Mouse (Mus musculus): Measurements from ENCODE around the gene Cldn2. TPM values are rescaled to one million over a fixed set of nuclear protein-coding genes. Genes with fewer than 3 reads are reported as not detected.

The Cldn2 gene
- polyA plus RNA-seq, 1 experiment from 2014 or later = 0.18 TPM

DNA sequence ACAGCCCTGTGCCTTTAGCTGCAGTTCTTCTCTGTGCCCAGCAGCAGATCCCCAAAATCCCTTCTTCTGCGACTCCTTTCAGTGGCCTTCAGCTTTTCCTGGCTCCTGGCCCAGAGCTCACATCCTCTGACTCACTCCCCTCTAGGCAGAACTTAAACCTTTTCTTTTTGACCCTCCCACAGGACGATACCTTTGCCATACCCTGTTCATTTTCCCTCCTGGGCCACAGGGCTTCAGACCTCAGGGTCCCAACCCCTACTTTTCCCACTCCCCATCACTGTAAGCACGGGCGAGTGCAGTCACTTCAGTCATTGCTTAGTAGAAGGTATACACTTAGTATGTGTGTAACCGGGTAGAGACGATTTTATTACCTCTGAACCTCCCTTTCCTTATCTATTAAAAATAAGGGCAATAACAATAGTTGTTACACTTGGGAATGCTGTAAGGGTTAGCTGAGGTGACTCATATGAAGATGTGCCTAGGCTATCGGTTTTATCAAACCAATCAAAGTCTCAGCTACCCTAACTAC is 25.5 kb upstream of the Cldn2 start:
- ATAC-seq (ENCODE audit: low FRiP score, low TSS enrichment) = no peak
- no peaks in the 10 kb centered on the region for H3K36me3 ChIP-seq (ENCODE audit: control insufficient read depth, insufficient read depth, low read length)
- no peak for TF ChIP-seq CTCF (IDR thresholded peaks at IDR 0.05; ENCODE audit: low read depth)
- TF ChIP-seq EP300 (optimal IDR thresholded peaks at IDR 0.05) = no peak
- no peak overlapping the region for H3K4me3 ChIP-seq (ENCODE audit: low read depth, low read length)
- no peak overlapping the region for H3K4me2 ChIP-seq (replicated peaks; ENCODE audit: low read depth)
- no peak overlapping the region for H3K27ac ChIP-seq (replicated peaks)
- no peaks in the 10 kb centered on the region for H3K27me3 ChIP-seq (ENCODE audit: control insufficient read depth, insufficient read depth, low read length)
- H3K9me3 ChIP-seq (ENCODE audit: control insufficient read depth, low read length) = no peaks in the 10 kb centered on the region
- WGBS = 62% methylated on average over 7 of the region's 7 CpGs
- no peak for DNase-seq (ENCODE audit: low spot score)
- no peaks in the 10 kb centered on the region for H3K4me1 ChIP-seq (replicated peaks; ENCODE audit: control insufficient read depth, insufficient read depth)
- H3K9ac ChIP-seq (ENCODE audit: low read length) = no peak overlapping the region

DNA sequence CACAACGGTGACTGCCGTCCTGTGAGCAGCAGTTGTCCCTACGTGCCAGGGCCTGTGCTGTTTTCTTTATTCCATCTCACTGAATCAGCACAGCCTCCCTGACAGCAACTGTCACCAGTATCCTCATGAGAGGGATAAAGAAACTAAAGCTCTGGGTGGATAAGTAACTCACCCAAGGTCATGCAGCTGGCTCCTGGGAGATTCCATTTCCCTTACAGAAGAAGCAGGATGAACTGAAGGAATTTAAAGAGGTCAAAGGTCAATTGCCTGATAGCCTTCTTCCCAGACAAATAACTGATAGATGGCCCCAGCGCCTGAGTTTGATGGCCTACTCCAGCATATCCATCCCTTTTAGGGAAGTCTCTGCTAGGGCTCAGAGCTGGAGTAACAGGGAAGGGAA is 23.3 kb upstream of the Cldn2 start:
- Histone ChIP-seq H3K27ac (replicated peaks) (no peak overlapping the region), H3K27me3 (ENCODE audit: control insufficient read depth, insufficient read depth, low read length) (no peaks in the 10 kb centered on the region), H3K9me3 (ENCODE audit: control insufficient read depth, low read length) (no peaks in the 10 kb centered on the region), H3K36me3 (ENCODE audit: control insufficient read depth, insufficient read depth, low read length) (no peaks in the 10 kb centered on the region), H3K4me2 (replicated peaks; ENCODE audit: low read depth) (no peak overlapping the region), H3K4me3 (ENCODE audit: low read depth, low read length) (no peak overlapping the region), H3K9ac (ENCODE audit: low read length) (no peak overlapping the region), H3K4me1 (replicated peaks; ENCODE audit: control insufficient read depth, insufficient read depth) (no peaks in the 10 kb centered on the region)
- DNase-seq (ENCODE audit: low spot score) (no peak), ATAC-seq (ENCODE audit: low FRiP score, low TSS enrichment) (no peak)
- WGBS = 60% methylated on average over 4 of the region's 4 CpGs
- TF ChIP-seq CTCF (IDR thresholded peaks at IDR 0.05; ENCODE audit: low read depth) (no peak), EP300 (optimal IDR thresholded peaks at IDR 0.05) (no peak)

DNA sequence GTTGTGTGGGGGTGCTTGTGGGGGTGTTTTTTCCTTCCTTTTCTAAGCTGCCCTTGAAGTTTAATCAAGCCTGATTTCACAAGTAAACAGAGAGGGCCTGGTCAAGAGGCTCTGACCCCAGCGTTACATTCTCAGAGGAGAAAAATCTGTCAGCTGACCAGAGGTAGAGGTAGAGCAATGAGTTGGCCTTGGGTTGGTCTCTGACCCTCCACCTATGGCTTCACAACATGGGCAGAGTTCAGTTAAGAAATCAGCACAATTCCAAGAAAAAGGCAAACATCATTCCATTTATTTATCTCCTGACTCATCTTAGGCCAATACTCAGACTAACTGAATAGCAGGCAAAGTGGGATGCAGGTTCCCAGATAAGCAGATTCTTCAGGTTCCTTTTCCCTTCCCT is 21.7 kb upstream of the Cldn2 start:
- 82% methylated on average over 1 of the region's 1 CpGs for WGBS
- no peaks in the 10 kb centered on the region for H3K36me3 ChIP-seq (ENCODE audit: control insufficient read depth, insufficient read depth, low read length)
- H3K9me3 ChIP-seq (ENCODE audit: control insufficient read depth, low read length) = no peaks in the 10 kb centered on the region
- H3K27ac ChIP-seq (replicated peaks) = no peak overlapping the region
- no peak for ATAC-seq (ENCODE audit: low FRiP score, low TSS enrichment)
- no peak overlapping the region for H3K9ac ChIP-seq (ENCODE audit: low read length)
- no peak overlapping the region for H3K4me3 ChIP-seq (ENCODE audit: low read depth, low read length)
- H3K4me1 ChIP-seq (replicated peaks; ENCODE audit: control insufficient read depth, insufficient read depth) = no peaks in the 10 kb centered on the region
- H3K27me3 ChIP-seq (ENCODE audit: control insufficient read depth, insufficient read depth, low read length) = no peaks in the 10 kb centered on the region
- DNase-seq (ENCODE audit: low spot score) = no peak
- H3K4me2 ChIP-seq (replicated peaks; ENCODE audit: low read depth) = no peak overlapping the region
- TF ChIP-seq CTCF (IDR thresholded peaks at IDR 0.05; ENCODE audit: low read depth) (no peak), EP300 (optimal IDR thresholded peaks at IDR 0.05) (no peak)

DNA sequence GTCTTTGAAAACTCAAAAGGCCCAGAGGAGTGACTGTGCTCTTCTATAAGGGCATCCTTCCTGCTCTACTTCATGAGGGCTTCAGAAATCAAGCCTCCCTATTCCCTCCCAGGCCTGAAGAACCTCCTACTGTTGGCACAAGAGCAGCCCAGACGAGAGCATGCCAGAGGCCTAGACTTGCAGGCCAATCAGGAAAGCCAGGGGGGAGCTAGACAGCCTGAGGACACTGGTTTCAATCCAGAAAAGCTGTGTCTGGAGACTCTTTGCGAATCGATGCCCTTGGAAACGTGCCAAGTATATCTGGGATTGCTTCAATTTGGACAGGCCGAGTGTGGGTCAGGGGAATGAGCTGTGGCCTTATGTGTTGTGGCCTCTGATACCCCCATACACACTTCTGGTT is 21.2 kb upstream of the Cldn2 start:
- ATAC-seq (ENCODE audit: low FRiP score, low TSS enrichment) (no peak), DNase-seq (ENCODE audit: low spot score) (no peak)
- 58% methylated on average over 5 of the region's 5 CpGs for WGBS
- TF ChIP-seq CTCF (IDR thresholded peaks at IDR 0.05; ENCODE audit: low read depth) = no peak
- H3K4me3 ChIP-seq (ENCODE audit: low read depth, low read length) = no peak overlapping the region
- no peaks in the 10 kb centered on the region for H3K9me3 ChIP-seq (ENCODE audit: control insufficient read depth, low read length)
- H3K4me1 ChIP-seq (replicated peaks; ENCODE audit: control insufficient read depth, insufficient read depth) = no peaks in the 10 kb centered on the region
- H3K36me3 ChIP-seq (ENCODE audit: control insufficient read depth, insufficient read depth, low read length) = no peaks in the 10 kb centered on the region
- no peaks in the 10 kb centered on the region for H3K27me3 ChIP-seq (ENCODE audit: control insufficient read depth, insufficient read depth, low read length)
- H3K9ac ChIP-seq (ENCODE audit: low read length) = no peak overlapping the region
- no peak overlapping the region for H3K27ac ChIP-seq (replicated peaks)
- H3K4me2 ChIP-seq (replicated peaks; ENCODE audit: low read depth) = no peak overlapping the region

DNA sequence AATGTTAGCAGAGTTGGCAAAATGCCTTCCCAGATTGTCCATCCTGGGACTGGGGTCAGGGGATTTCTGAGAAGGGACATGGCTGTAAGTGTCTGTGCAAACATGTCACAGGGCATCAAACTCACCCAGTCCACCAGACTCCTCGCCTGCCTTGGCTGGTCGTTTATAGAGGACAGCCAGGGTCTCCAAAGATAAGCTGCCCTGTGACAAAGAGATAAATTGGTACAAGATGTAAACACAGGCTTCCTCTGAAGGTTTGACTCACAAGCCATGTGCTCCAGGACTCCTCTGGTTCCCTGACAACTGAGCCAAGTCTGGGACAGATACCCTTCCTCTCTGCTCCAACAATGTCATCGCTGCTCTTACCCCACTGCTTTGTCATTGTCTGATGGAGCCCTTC is 19.6 kb upstream of the Cldn2 start:
- Histone ChIP-seq H3K27ac (replicated peaks) (no peak overlapping the region), H3K9me3 (ENCODE audit: control insufficient read depth, low read length) (no peaks in the 10 kb centered on the region), H3K4me3 (ENCODE audit: low read depth, low read length) (no peak overlapping the region), H3K4me1 (replicated peaks; ENCODE audit: control insufficient read depth, insufficient read depth) (no peaks in the 10 kb centered on the region), H3K36me3 (ENCODE audit: control insufficient read depth, insufficient read depth, low read length) (no peaks in the 10 kb centered on the region), H3K4me2 (replicated peaks; ENCODE audit: low read depth) (no peak overlapping the region), H3K27me3 (ENCODE audit: control insufficient read depth, insufficient read depth, low read length) (no peaks in the 10 kb centered on the region), H3K9ac (ENCODE audit: low read length) (no peak overlapping the region)
- TF ChIP-seq EP300 (optimal IDR thresholded peaks at IDR 0.05) = no peak
- TF ChIP-seq CTCF (IDR thresholded peaks at IDR 0.05; ENCODE audit: low read depth) = no peak
- no peak for DNase-seq (ENCODE audit: low spot score)
- ATAC-seq (ENCODE audit: low FRiP score, low TSS enrichment) = no peak
- WGBS = 18% methylated on average over 3 of the region's 3 CpGs

DNA sequence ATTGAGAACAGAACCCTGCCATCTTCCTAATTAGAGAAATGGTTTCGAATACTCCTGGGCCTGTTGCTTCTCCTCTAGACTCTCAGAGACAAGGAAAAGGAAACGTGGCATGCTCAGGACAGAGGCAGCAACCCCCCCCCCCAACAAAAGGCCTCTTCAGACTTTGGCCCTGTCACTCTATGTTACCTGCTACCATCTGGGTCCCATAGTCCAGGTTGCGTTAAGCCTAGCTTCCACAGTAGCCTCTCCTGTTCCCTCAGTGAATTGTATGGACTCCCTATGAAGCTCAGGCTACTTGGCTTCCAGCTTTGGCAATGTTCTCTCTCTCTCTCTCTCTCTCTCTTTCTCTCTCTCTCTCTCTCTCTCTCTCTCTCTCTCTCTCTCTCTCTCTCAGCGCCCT is 19.1 kb upstream of the Cldn2 start:
- WGBS = 76% methylated on average over 4 of the region's 4 CpGs
- Histone ChIP-seq H3K36me3 (ENCODE audit: control insufficient read depth, insufficient read depth, low read length) (no peaks in the 10 kb centered on the region), H3K4me3 (ENCODE audit: low read depth, low read length) (no peak overlapping the region), H3K27ac (replicated peaks) (no peak overlapping the region), H3K9ac (ENCODE audit: low read length) (no peak overlapping the region), H3K9me3 (ENCODE audit: control insufficient read depth, low read length) (no peaks in the 10 kb centered on the region), H3K4me2 (replicated peaks; ENCODE audit: low read depth) (no peak overlapping the region), H3K4me1 (replicated peaks; ENCODE audit: control insufficient read depth, insufficient read depth) (no peaks in the 10 kb centered on the region), H3K27me3 (ENCODE audit: control insufficient read depth, insufficient read depth, low read length) (no peaks in the 10 kb centered on the region)
- no peak for DNase-seq (ENCODE audit: low spot score)
- TF ChIP-seq CTCF (IDR thresholded peaks at IDR 0.05; ENCODE audit: low read depth) (no peak), EP300 (optimal IDR thresholded peaks at IDR 0.05) (no peak)
- ATAC-seq (ENCODE audit: low FRiP score, low TSS enrichment) = no peak

Measured in stomach, postnatal 0 days (tissue).